Mouse (Mus musculus): Measurements from ENCODE around the gene Txn1.

DNA sequence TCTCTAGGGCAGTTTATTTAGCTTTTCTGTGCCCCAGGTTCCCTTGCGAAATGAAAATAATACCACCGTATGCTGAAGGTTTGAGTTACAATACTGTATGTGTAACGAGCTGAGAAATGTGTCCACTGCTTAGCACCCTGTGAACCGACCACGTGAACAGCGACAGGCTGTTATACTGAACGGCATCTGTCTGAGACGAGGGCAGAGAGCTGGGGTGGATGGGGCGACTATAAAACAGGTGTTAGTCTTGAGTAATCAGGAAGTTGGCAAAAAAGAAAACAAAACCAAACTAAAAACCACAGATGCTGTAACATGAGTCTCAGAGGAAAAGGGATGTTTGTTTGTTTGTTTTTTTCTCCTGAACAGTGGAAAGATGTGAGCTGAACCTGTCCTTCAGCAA is 1.9 kb upstream of the Txn1 start:
- TF ChIP-seq E2F4 (IDR thresholded peaks at IDR 0.05; ENCODE audit: insufficient read depth) (no peak), POLR2A (IDR thresholded peaks at IDR 0.05; ENCODE audit: insufficient read length, low read depth) (no peak), TCF12 (IDR thresholded peaks at IDR 0.05; ENCODE audit: insufficient read depth, poor library complexity, severe bottlenecking) (peak; percentile 47), POLR2AphosphoS2 (IDR thresholded peaks at IDR 0.05; ENCODE audit: insufficient read length, low read depth) (no peak), MAX (IDR thresholded peaks at IDR 0.05; ENCODE audit: low read depth) (no peak), USF1 (IDR thresholded peaks at IDR 0.05; ENCODE audit: low read depth) (peak; percentile 28)
